Mouse (Mus musculus) adrenal gland, postnatal 10 days (tissue): ENCODE data around the gene Agtr2. TPM values are rescaled to one million over a fixed set of nuclear protein-coding genes. Genes with fewer than 3 reads are reported as not detected.
"Not testable (repeated sequence)": the region's sequence is repeated elsewhere in the genome, so short reads cannot be mapped to it uniquely, and the experiment has no call there.

ENCODE experiments used
- DNase-seq: peaks from one replicate; pipeline ENCODE4 v3.0.0; 2021; ENCODE audit warnings: mixed read lengths
- long read RNA-seq, 2 experiments: library from polyadenylated mRNA; stranded (forward); transcript quantifications; one replicate each; pipeline ENCODE4 v2.0.0; 2021
- total RNA-seq, 2 experiments: library from RNA; stranded (reverse); gene quantifications; 2 replicates each; pipeline ENCODE4 v1.2.3; 2021

Agtr2 gene
- 10 to 100 TPM; 59.6 to 66.7 TPM for total RNA-seq
- long read RNA-seq, experiment 1, transcript Agtr2-201 (3 exons, 3,283 nt) = major isoform, 11 of 17 reads
- long read RNA-seq, experiment 1, partial matches to known transcripts = 0 of 17 reads
- long read RNA-seq, experiment 1, other reads (novel, unspliced or antisense) = 5 of 17 reads
- long read RNA-seq, experiment 2, transcript Agtr2-201 (3 exons, 3,283 nt) = major isoform, 14 of 15 reads
- long read RNA-seq, experiment 2, partial matches to known transcripts = 0 of 15 reads
- long read RNA-seq, experiment 2, other reads (novel, unspliced or antisense) = 1 of 15 reads

GRCm38 (mm10) chrX:21484414-21484813 lies at the start of gene Agtr2:
Gene Agtr2 (plus strand): TSS chrX:21484544.
- no peak for DNase-seq

DNA sequence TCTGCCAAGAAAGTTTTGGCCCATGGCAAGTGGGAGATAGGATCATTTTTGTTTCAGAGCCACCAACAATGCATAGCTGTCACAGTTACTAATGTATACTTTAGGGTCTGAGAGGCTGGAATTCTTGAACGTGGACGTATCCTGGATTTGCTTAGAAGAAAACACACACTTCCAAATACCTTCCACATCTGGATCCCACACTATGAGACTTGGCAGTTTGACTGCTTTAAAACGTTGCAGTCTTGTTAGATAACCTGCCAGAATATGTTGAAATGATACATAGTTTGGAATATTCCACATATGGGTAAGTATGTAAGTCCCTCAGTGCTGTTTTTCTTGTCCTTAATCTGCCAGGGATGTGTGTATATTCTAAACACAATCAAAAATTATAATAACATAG lies 31.8 kb upstream of the Agtr2 start:
- DNase-seq = no peak

GRCm38 (mm10) chrX:21488111-21488510 lies 3.8 kb downstream of the Agtr2 start:
- no peak for DNase-seq

GRCm38 (mm10) chrX:21500242-21500641 lies 15.9 kb downstream of the Agtr2 start:
- DNase-seq = no peak

- not testable (repeated sequence) for DNase-seq
These were observed 23.0 kb downstream of the Agtr2 start for GRCm38 (mm10) chrX:21507333-21507732.

DNA sequence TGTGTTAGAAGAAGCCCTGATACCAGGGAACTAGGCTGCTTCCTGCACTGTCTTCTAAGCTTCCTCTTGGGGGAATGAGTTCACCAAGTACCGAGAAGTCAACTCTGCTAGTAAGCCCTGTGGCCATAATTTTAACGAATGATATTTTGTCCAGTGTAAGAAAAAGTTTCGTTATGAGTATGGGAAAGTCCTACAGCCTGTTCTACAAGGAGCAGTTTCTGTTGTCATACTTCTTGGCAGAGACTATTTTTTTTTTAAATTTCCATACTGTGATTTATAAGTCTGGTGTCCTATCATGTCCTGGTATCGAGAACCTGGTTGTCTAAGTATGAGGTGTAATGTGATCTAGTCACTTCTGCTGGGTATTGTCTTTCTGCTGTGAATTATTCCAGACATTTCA lies 38.2 kb downstream of the Agtr2 start:
- no peak for DNase-seq

Other genes with a start within 250 kb of the Agtr2 start
- gene Slc6a14, start 230.4 kb downstream of the Agtr2 start, total RNA-seq = under 1 TPM; 0.15 to 0.18 TPM